Mouse (Mus musculus): ENCODE results near the gene Cryge.

GRCm38 (mm10) chr1:65043433-65043832, 7.5 kb downstream of the Cryge start:
- TF ChIP-seq CTCF (IDR thresholded peaks at IDR 0.05; ENCODE audit: low read depth, low read length) (no peak), POLR2A (IDR thresholded peaks at IDR 0.05; ENCODE audit: extremely low read depth, insufficient read depth, low read length) (no peak)

Measured in liver, adult 2 months (tissue).